In genomic region chr17:33628621-33629486, GRCm38 (mm10) we compare ENCODE assay signal across 8 mouse cellular contexts. TPM values are rescaled to one million over a fixed set of nuclear protein-coding genes. Genes with fewer than 3 reads are reported as not detected.
A peak's percentile ranks its signal among the peaks of the same experiment; 100 is the strongest.
DNase-seq lines count a peak whose midpoint lies in the region; ATAC-seq and TF ChIP-seq lines count a peak whose summit lies in the region.

Gene Zfp414 (plus strand): TSS chr17:33629090.

- no peak for TF ChIP-seq CTCF in gastrocnemius, adult 2 months (IDR thresholded peaks at IDR 0.05)
- TF ChIP-seq CTCF in hindbrain, postnatal 0 days (IDR thresholded peaks at IDR 0.05; ENCODE audit: low read depth): no peak
- TF ChIP-seq CTCF in left cerebral cortex, adult 2 months (IDR thresholded peaks at IDR 0.05): no peak

- H3K36me3 ChIP-seq in hindbrain, postnatal 0 days (ENCODE audit: insufficient read depth, low read length): no peaks in the 10 kb centered on the region

- peak within 1 kb of the TSS; percentile 99 for H3K27ac ChIP-seq in gastrocnemius, adult 2 months
- peak within 1 kb of the TSS; percentile 98 for H3K27ac ChIP-seq in hindbrain, postnatal 0 days
- H3K27ac ChIP-seq in left cerebral cortex, adult 2 months: peak within 1 kb of the TSS; percentile 99

- no peaks in the 10 kb centered on the region for H3K9me3 ChIP-seq in hindbrain, postnatal 0 days (ENCODE audit: low read length)

- DNase-seq in WW6 (ENCODE audit: low read depth, low spot score): peak; percentile 75
- DNase-seq in cerebellum, postnatal 4 days (ENCODE audit: low spot score in 2 of 2): peak; percentile 66 to 89
- DNase-seq in gastrocnemius, adult 2 months: peak; percentile 94
- DNase-seq in hindbrain, postnatal 0 days (ENCODE audit: low spot score): peak; percentile 96
- peak; percentile 87 to 89 for DNase-seq in left cerebral cortex, adult 2 months (ENCODE audit: extremely low spot score in 1 of 2, low spot score in 2 of 2)
- peak; percentile 91 to 93 for DNase-seq in right cerebral cortex, adult 2 months (ENCODE audit: low spot score in 2 of 2)
- peak; percentile 94 for DNase-seq in urinary bladder, postnatal 14 days (ENCODE audit: low spot score)

- H3K27me3 ChIP-seq in hindbrain, postnatal 0 days (ENCODE audit: insufficient read depth, low read length): no peaks in the 10 kb centered on the region

- H3K4me1 ChIP-seq in hindbrain, postnatal 0 days (ENCODE audit: insufficient read depth, low read length): peaks cover 19% of the 10 kb centered on the region; the same call in 1 of the 2 replicates

- intact Hi-C loops in gastrocnemius, adult 2 months (cut with DNase I): no loop called here
- intact Hi-C loops in left cerebral cortex, adult 2 months (cut with DNase I): loop anchor here (5.0 kb wide), 1 partner anchor 187 kb away; no protein-coding TSS in a partner anchor

- H3K4me2 ChIP-seq in hindbrain, postnatal 0 days (ENCODE audit: low read depth, low read length): peak within 1 kb of the TSS; percentile 88

- 5% methylated on average over 35 of the region's 35 CpGs for WGBS in hindbrain, postnatal 0 days

- H3K9ac ChIP-seq in hindbrain, postnatal 0 days (replicated peaks; ENCODE audit: low read length): peak within 1 kb of the TSS; percentile 84

- ATAC-seq in hindbrain, postnatal 0 days: peak; percentile 96
- peak; percentile 95 for ATAC-seq in megakaryocyte, adult 5-6 weeks (ENCODE audit: poor library complexity, severe bottlenecking)

- peak within 1 kb of the TSS; percentile 78 for H3K4me3 ChIP-seq in gastrocnemius, adult 2 months
- H3K4me3 ChIP-seq in hindbrain, postnatal 0 days (ENCODE audit: low read length): peak within 1 kb of the TSS; percentile 59
- peak within 1 kb of the TSS; percentile 86 for H3K4me3 ChIP-seq in left cerebral cortex, adult 2 months

RNA-seq across cellular contexts. Expression of gene Zfp414, which starts in this region (rescaled TPM):
- total RNA-seq in gastrocnemius, adult 2 months (2021): 1 to 10 TPM; 5.4 to 8.2 TPM
- total RNA-seq in hindbrain, postnatal 0 days (2014; rRNA removed): 49.0 and 65.1 TPM in 2 replicates
- 70.9 and 73.8 TPM in 2 replicates for polyA plus RNA-seq in hindbrain, postnatal 0 days (2015; fragmentation: Nextera tagmentation; extraction: Ambion mirVana)
- total RNA-seq in left cerebral cortex, adult 2 months (2021): 10 to 100 TPM; 41.5 to 45.3 TPM
- total RNA-seq in megakaryocyte, adult 5-6 weeks (2015): 63.1 and 65.6 TPM in 2 replicates
- 29.2 and 29.4 TPM in 2 replicates for total RNA-seq in megakaryocyte, adult 5-6 weeks (2017)

Comparison
In these comparisons a context has a peak if more than half of its experiments do, and no peak if none do; other contexts are left out.
1. Peak in every context shown above with its lines: DNase-seq, ATAC-seq, H3K4me3 ChIP-seq and H3K27ac ChIP-seq.